Mouse (Mus musculus): ENCODE data around the gene Fam219a. TPM values are rescaled to one million over a fixed set of nuclear protein-coding genes. Genes with fewer than 3 reads are reported as not detected.

Gene Fam219a
- polyA plus RNA-seq, 1 experiment from 2014 or later: 9.3 TPM

GRCm38 (mm10) chr4:41500787-41501186 is 68.6 kb downstream of the Fam219a start:
- H3K36me3 ChIP-seq (replicated peaks): no peaks in the 10 kb centered on the region
- H3K4me1 ChIP-seq: peaks cover 39% of the 10 kb centered on the region
- ATAC-seq (ENCODE audit: low FRiP score): no peak
- WGBS: 70% methylated on average over 4 of the region's 4 CpGs
- H3K27ac ChIP-seq: no peak overlapping the region
- H3K4me2 ChIP-seq: no peak overlapping the region
- peaks cover 73% of the 10 kb centered on the region for H3K27me3 ChIP-seq
- no peak overlapping the region for H3K4me3 ChIP-seq (replicated peaks)
- H3K9me3 ChIP-seq: no peaks in the 10 kb centered on the region
- H3K9ac ChIP-seq: no peak overlapping the region

- Histone ChIP-seq H3K27ac (no peak overlapping the region), H3K27me3 (peaks cover 82% of the 10 kb centered on the region), H3K9me3 (no peaks in the 10 kb centered on the region), H3K4me2 (no peak overlapping the region), H3K4me1 (peaks cover 39% of the 10 kb centered on the region), H3K4me3 (replicated peaks) (no peak overlapping the region), H3K9ac (no peak overlapping the region), H3K36me3 (replicated peaks) (no peaks in the 10 kb centered on the region)
- 59% methylated on average over 8 of the region's 8 CpGs for WGBS
- ATAC-seq (ENCODE audit: low FRiP score): no peak
Observed at GRCm38 (mm10) chr4:41499619-41500018, 69.7 kb downstream of the Fam219a start.

GRCm38 (mm10) chr4:41498921-41499391 is 70.4 kb downstream of the Fam219a start:
- H3K4me1 ChIP-seq: peaks cover 39% of the 10 kb centered on the region
- 4% methylated on average over 43 of the region's 43 CpGs for WGBS

GRCm38 (mm10) chr4:41497995-41498845 is 71.1 kb downstream of the Fam219a start:
- no peak for ATAC-seq (ENCODE audit: low FRiP score)
- no peak overlapping the region for H3K27ac ChIP-seq
- H3K9me3 ChIP-seq: no peaks in the 10 kb centered on the region
- peak overlapping the region; percentile 39 for H3K4me3 ChIP-seq (replicated peaks)
- 6% methylated on average over 72 of the region's 72 CpGs for whole genome bisulfite sequencing
- peak overlapping the region; percentile 55 for H3K4me2 ChIP-seq
- no peaks in the 10 kb centered on the region for H3K36me3 ChIP-seq (replicated peaks)
- peak overlapping the region; percentile 17; the same call in 1 of the 2 replicates for H3K9ac ChIP-seq
- peaks cover 82% of the 10 kb centered on the region for H3K27me3 ChIP-seq
- H3K4me1 ChIP-seq: peaks cover 38% of the 10 kb centered on the region

More at GRCm38 (mm10) chr4:41498921-41499391, 70.4 kb downstream of the Fam219a start:
- Histone ChIP-seq H3K9me3 (no peaks in the 10 kb centered on the region), H3K36me3 (replicated peaks) (no peaks in the 10 kb centered on the region), H3K9ac (peak overlapping the region; percentile 44), H3K4me2 (peak overlapping the region; percentile 55), H3K27ac (no peak overlapping the region), H3K27me3 (peaks cover 82% of the 10 kb centered on the region), H3K4me3 (replicated peaks) (peak overlapping the region; percentile 39)
- ATAC-seq (ENCODE audit: low FRiP score): no peak

GRCm38 (mm10) chr4:41497579-41497978 is 71.8 kb downstream of the Fam219a start:
- Histone ChIP-seq H3K4me1 (peaks cover 32% of the 10 kb centered on the region), H3K9me3 (no peaks in the 10 kb centered on the region), H3K36me3 (replicated peaks) (no peaks in the 10 kb centered on the region), H3K27me3 (peaks cover 80% of the 10 kb centered on the region), H3K4me3 (replicated peaks) (peak overlapping the region; percentile 39), H3K4me2 (peak overlapping the region; percentile 55), H3K9ac (peak overlapping the region; percentile 17; the same call in 1 of the 2 replicates), H3K27ac (no peak overlapping the region)
- ATAC-seq (ENCODE audit: low FRiP score): 0 out of 2 replicates have a peak, but pooled peaks have one; percentile 21
- WGBS: 2% methylated on average over 34 of the region's 34 CpGs

- Histone ChIP-seq H3K4me2 (no peak overlapping the region), H3K27ac (no peak overlapping the region), H3K9ac (no peak overlapping the region), H3K36me3 (replicated peaks) (no peaks in the 10 kb centered on the region), H3K27me3 (peaks cover 74% of the 10 kb centered on the region), H3K4me1 (peaks cover 26% of the 10 kb centered on the region), H3K9me3 (no peaks in the 10 kb centered on the region), H3K4me3 (replicated peaks) (no peak overlapping the region)
- no peak for ATAC-seq (ENCODE audit: low FRiP score)
- 47% methylated on average over 5 of the region's 5 CpGs for WGBS
Observed at GRCm38 (mm10) chr4:41497046-41497445, 72.3 kb downstream of the Fam219a start.

GRCm38 (mm10) chr4:41495850-41496249 is 73.5 kb downstream of the Fam219a start:
- H3K4me2 ChIP-seq: no peak overlapping the region
- H3K36me3 ChIP-seq (replicated peaks): no peaks in the 10 kb centered on the region
- peaks cover 62% of the 10 kb centered on the region for H3K27me3 ChIP-seq
- H3K9ac ChIP-seq: no peak overlapping the region
- 80% methylated on average over 11 of the region's 11 CpGs for WGBS
- no peak overlapping the region for H3K4me3 ChIP-seq (replicated peaks)
- H3K27ac ChIP-seq: no peak overlapping the region
- ATAC-seq (ENCODE audit: low FRiP score): no peak
- H3K9me3 ChIP-seq: no peaks in the 10 kb centered on the region
- peaks cover 21% of the 10 kb centered on the region for H3K4me1 ChIP-seq

GRCm38 (mm10) chr4:41495076-41495475 is 74.3 kb downstream of the Fam219a start:
- WGBS: 92% methylated on average over 4 of the region's 4 CpGs
- H3K27me3 ChIP-seq: peaks cover 54% of the 10 kb centered on the region
- no peak overlapping the region for H3K4me2 ChIP-seq
- H3K4me3 ChIP-seq (replicated peaks): no peak overlapping the region
- H3K9ac ChIP-seq: no peak overlapping the region
- H3K27ac ChIP-seq: no peak overlapping the region
- H3K9me3 ChIP-seq: no peaks in the 10 kb centered on the region
- no peak for ATAC-seq (ENCODE audit: low FRiP score)
- peaks cover 21% of the 10 kb centered on the region for H3K4me1 ChIP-seq
- no peaks in the 10 kb centered on the region for H3K36me3 ChIP-seq (replicated peaks)

GRCm38 (mm10) chr4:41494378-41494777 is 75.0 kb downstream of the Fam219a start:
- Histone ChIP-seq H3K27ac (no peak overlapping the region), H3K4me3 (replicated peaks) (no peak overlapping the region), H3K4me2 (no peak overlapping the region), H3K9ac (no peak overlapping the region), H3K27me3 (peaks cover 48% of the 10 kb centered on the region), H3K4me1 (peaks cover 21% of the 10 kb centered on the region), H3K36me3 (replicated peaks) (no peaks in the 10 kb centered on the region), H3K9me3 (no peaks in the 10 kb centered on the region)
- 60% methylated on average over 3 of the region's 3 CpGs for WGBS
- no peak for ATAC-seq (ENCODE audit: low FRiP score)

GRCm38 (mm10) chr4:41493464-41494116 is 75.7 kb downstream of the Fam219a start:
- no peaks in the 10 kb centered on the region for H3K36me3 ChIP-seq (replicated peaks)
- H3K27ac ChIP-seq: no peak overlapping the region
- H3K4me1 ChIP-seq: peaks cover 13% of the 10 kb centered on the region
- no peak overlapping the region for H3K9ac ChIP-seq
- no peak for ATAC-seq (ENCODE audit: low FRiP score)
- no peak overlapping the region for H3K4me3 ChIP-seq (replicated peaks)
- peaks cover 40% of the 10 kb centered on the region for H3K27me3 ChIP-seq
- no peak overlapping the region for H3K4me2 ChIP-seq
- WGBS: 83% methylated on average over 3 of the region's 3 CpGs
- no peaks in the 10 kb centered on the region for H3K9me3 ChIP-seq

- no peak for ATAC-seq (ENCODE audit: low FRiP score)
- H3K4me2 ChIP-seq: no peak overlapping the region
- H3K4me3 ChIP-seq (replicated peaks): no peak overlapping the region
- H3K9me3 ChIP-seq: no peaks in the 10 kb centered on the region
- H3K4me1 ChIP-seq: peaks cover 7% of the 10 kb centered on the region
- peaks cover 33% of the 10 kb centered on the region for H3K27me3 ChIP-seq
- no peaks in the 10 kb centered on the region for H3K36me3 ChIP-seq (replicated peaks)
- no peak overlapping the region for H3K9ac ChIP-seq
- no peak overlapping the region for H3K27ac ChIP-seq
- 88% methylated on average over 7 of the region's 7 CpGs for WGBS
Observed at GRCm38 (mm10) chr4:41492951-41493350, 76.4 kb downstream of the Fam219a start.

- Histone ChIP-seq H3K36me3 (replicated peaks) (peaks cover 13% of the 10 kb centered on the region; the same call in 1 of the 2 replicates), H3K27ac (peak overlapping the region; percentile 20; the same call in 1 of the 2 replicates)
Observed at GRCm38 (mm10) chr4:41481601-41482017, 87.7 kb downstream of the Fam219a start.

More at GRCm38 (mm10) chr4:41481601-41482017, 87.7 kb downstream of the Fam219a start:
- Histone ChIP-seq H3K9me3 (no peaks in the 10 kb centered on the region), H3K9ac (no peak overlapping the region), H3K4me3 (replicated peaks) (no peak overlapping the region), H3K27me3 (no peaks in the 10 kb centered on the region), H3K4me2 (no peak overlapping the region), H3K4me1 (peaks cover 2% of the 10 kb centered on the region; the same call in 1 of the 2 replicates)
- WGBS: 65% methylated on average over 6 of the region's 6 CpGs
- ATAC-seq (ENCODE audit: low FRiP score): no peak
